Mouse (Mus musculus) E14TG2a.4 (cell line): ENCODE measurements at regions not wholly inside any gene's neighbourhood (a gene's known extent, or its start where the extent isn't known, plus 50 kb on each side); places are given as distances from the start of the nearest gene placed in this dataset.

Source experiments
- H3K27me3 ChIP-seq: 2 replicates; pipeline ENCODE4 v1.6.1; 2014; ENCODE audit warnings: low read length, control low read depth; ENCODE audit not compliant: insufficient read depth
- H3K36me3 ChIP-seq: 2 replicates; pipeline ENCODE4 v1.6.1; 2014; ENCODE audit warnings: low read length, control low read depth; ENCODE audit not compliant: insufficient read depth
- H3K4me1 ChIP-seq: replicated peaks from 2 replicates; pipeline ENCODE4 v1.6.1; 2014; ENCODE audit warnings: low read depth, low read length, control low read depth
- H3K4me3 ChIP-seq: replicated peaks from 2 replicates; pipeline ENCODE4 v1.5.1; 2014; ENCODE audit warnings: mild to moderate bottlenecking, low read length
- H3K9me3 ChIP-seq: 2 replicates; pipeline ENCODE4 v1.6.1; 2014; ENCODE audit warnings: low read length, control low read depth
- CTCF ChIP-seq: conservative IDR thresholded peaks from 2 replicates; pipeline ENCODE4 v1.5.1; 2014; ENCODE audit warnings: low read length
- NANOG ChIP-seq: IDR thresholded peaks from 2 replicates; pipeline ENCODE4 v1.6.1; 2014; ENCODE audit warnings: borderline replicate concordance, low read length, mixed read lengths
- POU5F1 ChIP-seq: IDR thresholded peaks from 2 replicates; pipeline ENCODE4 v1.6.1; 2014; ENCODE audit warnings: low read length, borderline replicate concordance

GRCm38 (mm10) chr9:99800076-99800475, 75.9 kb downstream of the Sox14 start:
- Histone ChIP-seq H3K4me1 (peaks cover 19% of the 10 kb centered on the region), H3K27me3 (peaks cover 17% of the 10 kb centered on the region), H3K36me3 (no peaks in the 10 kb centered on the region), H3K9me3 (no peaks in the 10 kb centered on the region), H3K4me3 (no peak overlapping the region; the same call in 1 of the 2 replicates)
- TF ChIP-seq CTCF = no peak
- no peak for TF ChIP-seq NANOG
- no peak for TF ChIP-seq POU5F1

DNA sequence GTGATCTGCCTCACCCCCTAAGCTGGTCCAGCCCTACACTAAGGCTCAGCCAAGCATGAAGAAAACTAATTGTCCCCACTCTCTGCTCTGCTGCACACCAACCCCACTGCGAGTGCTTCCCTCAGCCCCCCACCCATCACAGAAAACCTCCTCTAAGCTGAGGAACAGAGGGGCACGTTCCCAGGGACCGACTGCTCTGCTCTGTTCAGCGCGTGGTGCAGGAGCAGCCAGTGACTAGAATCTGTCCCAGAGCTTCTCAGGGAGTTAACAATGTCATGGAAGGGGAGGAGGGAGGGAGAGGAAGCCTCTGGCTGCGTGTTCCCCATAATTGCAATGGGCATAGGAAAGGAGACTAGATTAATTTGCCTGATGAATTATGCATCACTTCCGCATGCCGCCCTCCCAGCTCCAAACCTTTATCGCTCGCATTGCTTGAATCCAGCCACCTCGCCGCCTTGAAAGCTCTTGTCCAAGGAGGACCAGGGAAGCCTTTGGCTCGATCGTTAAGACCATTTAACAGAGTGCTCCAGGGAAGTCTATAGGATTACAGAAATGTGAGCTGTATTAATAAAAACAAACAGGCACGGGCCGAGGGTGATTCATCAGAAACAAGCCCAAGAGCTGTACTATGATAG, 76.5 kb downstream of the Sox14 start:
- Histone ChIP-seq H3K4me3 (peak overlapping the region; percentile 48), H3K4me1 (peaks cover 19% of the 10 kb centered on the region), H3K27me3 (peaks cover 21% of the 10 kb centered on the region), H3K36me3 (no peaks in the 10 kb centered on the region), H3K9me3 (no peaks in the 10 kb centered on the region)
- no peak for TF ChIP-seq CTCF
- TF ChIP-seq POU5F1 = no peak
- no peak for TF ChIP-seq NANOG

- H3K9me3 ChIP-seq = no peaks in the 10 kb centered on the region
- TF ChIP-seq POU5F1 (no peak), CTCF (no peak)
- peaks cover 21% of the 10 kb centered on the region for H3K27me3 ChIP-seq
- H3K4me3 ChIP-seq = no peak overlapping the region
- H3K36me3 ChIP-seq = no peaks in the 10 kb centered on the region
- H3K4me1 ChIP-seq = peaks cover 19% of the 10 kb centered on the region
Measured at GRCm38 (mm10) chr9:99797066-99797770, 78.8 kb downstream of the Sox14 start.

DNA sequence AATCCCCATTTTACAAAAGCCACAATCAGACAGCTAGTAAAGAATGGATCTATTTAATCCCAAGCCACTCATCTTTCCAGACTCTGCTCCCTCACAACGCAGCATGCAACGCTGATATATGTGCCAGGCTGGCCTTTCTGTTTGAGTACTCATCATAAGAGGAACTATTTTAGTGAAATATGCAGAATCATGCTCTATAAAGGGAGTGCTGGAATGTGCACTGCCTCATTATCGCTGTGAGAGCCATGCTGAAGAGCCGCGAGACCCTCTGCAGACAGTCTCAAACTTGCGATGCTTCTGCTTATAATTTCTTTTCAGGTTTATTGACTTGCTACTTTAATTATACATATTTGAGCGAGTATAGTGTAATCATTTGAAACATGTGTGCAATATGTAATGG, 75.6 kb upstream of the Cldn18 start:
- no peaks in the 10 kb centered on the region for H3K36me3 ChIP-seq
- no peaks in the 10 kb centered on the region for H3K9me3 ChIP-seq
- no peaks in the 10 kb centered on the region for H3K4me1 ChIP-seq
- H3K27me3 ChIP-seq = peaks cover 9% of the 10 kb centered on the region; the same call in 1 of the 2 replicates
- no peak overlapping the region for H3K4me3 ChIP-seq
- TF ChIP-seq POU5F1 (no peak), NANOG (no peak), CTCF (no peak)

GRCm38 (mm10) chr9:99786864-99787263, 69.8 kb upstream of the Cldn18 start:
- no peaks in the 10 kb centered on the region for H3K27me3 ChIP-seq

GRCm38 (mm10) chr9:99783156-99783555, 66.1 kb upstream of the Cldn18 start:
- H3K4me3 ChIP-seq = no peak overlapping the region
- peaks cover 7% of the 10 kb centered on the region; the same call in 1 of the 2 replicates for H3K4me1 ChIP-seq
- TF ChIP-seq NANOG = no peak
- TF ChIP-seq CTCF = no peak
- no peak for TF ChIP-seq POU5F1

More at GRCm38 (mm10) chr9:99786864-99787263, 69.8 kb upstream of the Cldn18 start:
- no peak for TF ChIP-seq POU5F1
- TF ChIP-seq NANOG = no peak
- TF ChIP-seq CTCF = no peak
- no peak overlapping the region for H3K4me3 ChIP-seq
- no peaks in the 10 kb centered on the region for H3K9me3 ChIP-seq
- H3K4me1 ChIP-seq = peaks cover 7% of the 10 kb centered on the region; the same call in 1 of the 2 replicates
- H3K36me3 ChIP-seq = no peaks in the 10 kb centered on the region

GRCm38 (mm10) chr9:99782364-99783119, 65.5 kb upstream of the Cldn18 start:
- TF ChIP-seq CTCF (no peak), POU5F1 (no peak), NANOG (no peak)

More at GRCm38 (mm10) chr9:99783156-99783555, 66.1 kb upstream of the Cldn18 start:
- Histone ChIP-seq H3K9me3 (no peaks in the 10 kb centered on the region), H3K36me3 (no peaks in the 10 kb centered on the region), H3K27me3 (no peaks in the 10 kb centered on the region)

DNA sequence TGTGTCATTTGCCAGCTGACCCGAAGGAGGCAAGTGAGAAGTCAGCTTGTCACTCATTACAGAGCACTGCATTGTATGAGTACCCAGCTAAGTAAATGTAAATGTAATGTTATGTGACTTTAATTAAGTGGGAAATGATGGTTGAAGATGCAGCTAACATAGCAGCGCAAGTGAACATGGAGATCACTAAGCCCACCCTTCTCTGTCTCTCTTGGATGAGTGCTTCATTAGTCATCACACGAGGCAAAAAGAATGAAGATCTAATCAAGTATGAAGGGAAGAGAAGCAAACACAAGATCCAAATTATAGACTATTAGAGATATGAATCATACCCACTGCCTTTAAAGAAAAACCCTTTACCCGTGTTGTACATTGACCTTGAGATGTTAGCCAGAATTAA, 61.8 kb upstream of the Cldn18 start:
- TF ChIP-seq POU5F1 = no peak
- no peak for TF ChIP-seq CTCF
- no peak for TF ChIP-seq NANOG
- peaks cover 7% of the 10 kb centered on the region; the same call in 1 of the 2 replicates for H3K4me1 ChIP-seq
- peaks cover 1% of the 10 kb centered on the region; the same call in 1 of the 2 replicates for H3K27me3 ChIP-seq
- no peak overlapping the region for H3K4me3 ChIP-seq
- H3K36me3 ChIP-seq = no peaks in the 10 kb centered on the region
- H3K9me3 ChIP-seq = no peaks in the 10 kb centered on the region

More at GRCm38 (mm10) chr9:99782364-99783119, 65.5 kb upstream of the Cldn18 start:
- H3K4me1 ChIP-seq = peaks cover 7% of the 10 kb centered on the region; the same call in 1 of the 2 replicates
- H3K36me3 ChIP-seq = no peaks in the 10 kb centered on the region
- H3K27me3 ChIP-seq = no peaks in the 10 kb centered on the region
- H3K4me3 ChIP-seq = no peak overlapping the region
- H3K9me3 ChIP-seq = no peaks in the 10 kb centered on the region
